Mouse (Mus musculus) hindbrain, embryonic 16.5 days (tissue): ENCODE measurements at regions not wholly inside any gene's neighbourhood (a gene's known extent, or its start where the extent isn't known, plus 50 kb on each side); places are given as distances from the start of the nearest gene placed in this dataset.

ENCODE experiments used
- ATAC-seq: fragments of 200-750 bp; cut with Nextera tagmentation; 2 replicates; pipeline ENCODE4 v1.8.0; 2017; ENCODE audit warnings: moderate TSS enrichment, moderate library complexity
- H3K27ac ChIP-seq: fragments of 300-500 bp; sonication (generic); 2 replicates; pipeline ENCODE4 v1.5.1; 2014; ENCODE audit warnings: low read depth, mild to moderate bottlenecking, control low read depth, low read length, moderate library complexity
- H3K27me3 ChIP-seq: fragments of 300-500 bp; sonication (generic); replicated peaks from 2 replicates; pipeline ENCODE4 v1.6.1; 2014; ENCODE audit warnings: low read length; ENCODE audit not compliant: control insufficient read depth, insufficient read depth
- H3K36me3 ChIP-seq: fragments of 300-500 bp; sonication (generic); 2 replicates; pipeline ENCODE4 v1.6.1; 2014; ENCODE audit warnings: mild to moderate bottlenecking, low read length, moderate library complexity, mixed read lengths; ENCODE audit not compliant: control insufficient read depth, insufficient read depth
- H3K4me1 ChIP-seq: fragments of 300-500 bp; sonication (generic); 2 replicates; pipeline ENCODE4 v1.6.1; 2014; ENCODE audit warnings: low read depth, low read length; ENCODE audit not compliant: control insufficient read depth, insufficient read depth
- H3K4me2 ChIP-seq: fragments of 300-500 bp; sonication (generic); 2 replicates; pipeline ENCODE4 v1.6.1; 2014; ENCODE audit warnings: mild to moderate bottlenecking, low read length, control low read depth, moderate library complexity
- H3K4me3 ChIP-seq: fragments of 300-500 bp; sonication (generic); 2 replicates; pipeline ENCODE4 v1.5.1; 2014; ENCODE audit warnings: mild to moderate bottlenecking, low read length, control low read depth, moderate library complexity
- H3K9ac ChIP-seq: fragments of 300-500 bp; sonication (generic); 2 replicates; pipeline ENCODE4 v1.6.1; 2014; ENCODE audit warnings: low read depth, mild to moderate bottlenecking, control low read depth, low read length, moderate library complexity
- H3K9me3 ChIP-seq: fragments of 300-500 bp; sonication (generic); 2 replicates; pipeline ENCODE4 v1.6.1; 2014; ENCODE audit warnings: mild to moderate bottlenecking, low read length, moderate library complexity; ENCODE audit not compliant: control insufficient read depth
- WGBS: fragments of 180-500 bp; shearing (Covaris S2); extraction: QIAGEN DNeasy Blood & Tissue Kit; methylation state at CpG from one replicate; pipeline ENCODE4 v1.1.7; 2014; 5-methylcytosine and 5-hydroxymethylcytosine counted together

DNA sequence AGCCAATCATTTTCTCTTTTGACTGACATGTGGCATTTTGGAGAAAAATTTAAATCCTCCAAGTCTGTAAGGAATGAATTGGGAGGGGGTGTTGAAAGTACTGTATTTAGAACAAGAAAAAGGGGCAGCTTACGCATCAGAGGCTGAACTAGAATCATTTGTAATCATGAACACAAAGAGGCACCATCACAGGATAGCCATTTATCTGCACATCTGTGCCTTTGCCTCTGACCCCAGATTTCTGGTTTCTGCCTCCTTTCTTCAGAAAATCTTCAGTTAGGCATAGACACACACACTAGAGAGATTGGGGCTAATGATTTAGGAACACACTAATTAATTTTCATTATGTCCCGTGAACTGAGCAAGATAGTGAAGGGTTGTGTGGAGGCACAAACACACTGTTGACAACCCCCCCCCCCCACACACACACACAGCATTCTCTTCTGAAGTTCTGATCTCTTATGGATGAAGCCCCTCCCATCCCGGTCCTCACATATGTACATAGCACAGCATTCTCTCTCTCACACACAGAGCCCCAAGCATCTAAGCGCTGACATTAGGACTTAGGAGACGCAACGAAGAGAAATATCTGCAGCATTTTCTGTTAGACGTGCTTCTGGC is 229.9 kb downstream of the Gm765 start:
- no peak overlapping the region for H3K4me2 ChIP-seq
- no peaks in the 10 kb centered on the region for H3K4me1 ChIP-seq
- H3K9ac ChIP-seq = no peak overlapping the region
- H3K36me3 ChIP-seq = no peaks in the 10 kb centered on the region
- WGBS = 57% methylated on average over 7 of the region's 7 CpGs
- H3K9me3 ChIP-seq = no peaks in the 10 kb centered on the region
- no peak for ATAC-seq
- H3K4me3 ChIP-seq = no peak overlapping the region
- H3K27me3 ChIP-seq = no peaks in the 10 kb centered on the region
- H3K27ac ChIP-seq = no peak overlapping the region

DNA sequence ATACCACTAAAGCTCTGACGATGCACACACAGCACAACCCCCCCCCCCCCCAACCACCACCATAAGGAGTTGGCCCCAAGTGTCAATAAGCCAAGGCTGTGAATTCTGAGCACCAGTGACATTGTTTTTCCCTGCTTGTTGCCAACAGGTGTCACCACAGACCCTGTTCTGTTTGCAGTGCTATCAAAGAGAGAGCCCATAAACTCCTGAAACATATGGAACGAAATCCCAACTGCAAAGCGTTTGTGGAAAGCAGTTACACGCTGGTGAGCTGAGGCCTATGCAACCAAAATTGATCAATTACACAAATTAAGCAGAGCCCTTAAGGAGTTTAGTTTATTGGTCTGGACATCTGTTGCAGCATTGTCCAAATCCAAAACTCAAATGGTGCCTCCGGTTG is 235.4 kb downstream of the Gm765 start:
- H3K9ac ChIP-seq = no peak overlapping the region
- H3K27ac ChIP-seq = no peak overlapping the region
- peaks cover 3% of the 10 kb centered on the region for H3K4me1 ChIP-seq
- no peaks in the 10 kb centered on the region for H3K36me3 ChIP-seq
- ATAC-seq = no peak
- H3K4me3 ChIP-seq = no peak overlapping the region
- H3K27me3 ChIP-seq = no peaks in the 10 kb centered on the region
- H3K9me3 ChIP-seq = no peaks in the 10 kb centered on the region
- H3K4me2 ChIP-seq = no peak overlapping the region
- 58% methylated on average over 5 of the region's 5 CpGs for WGBS

DNA sequence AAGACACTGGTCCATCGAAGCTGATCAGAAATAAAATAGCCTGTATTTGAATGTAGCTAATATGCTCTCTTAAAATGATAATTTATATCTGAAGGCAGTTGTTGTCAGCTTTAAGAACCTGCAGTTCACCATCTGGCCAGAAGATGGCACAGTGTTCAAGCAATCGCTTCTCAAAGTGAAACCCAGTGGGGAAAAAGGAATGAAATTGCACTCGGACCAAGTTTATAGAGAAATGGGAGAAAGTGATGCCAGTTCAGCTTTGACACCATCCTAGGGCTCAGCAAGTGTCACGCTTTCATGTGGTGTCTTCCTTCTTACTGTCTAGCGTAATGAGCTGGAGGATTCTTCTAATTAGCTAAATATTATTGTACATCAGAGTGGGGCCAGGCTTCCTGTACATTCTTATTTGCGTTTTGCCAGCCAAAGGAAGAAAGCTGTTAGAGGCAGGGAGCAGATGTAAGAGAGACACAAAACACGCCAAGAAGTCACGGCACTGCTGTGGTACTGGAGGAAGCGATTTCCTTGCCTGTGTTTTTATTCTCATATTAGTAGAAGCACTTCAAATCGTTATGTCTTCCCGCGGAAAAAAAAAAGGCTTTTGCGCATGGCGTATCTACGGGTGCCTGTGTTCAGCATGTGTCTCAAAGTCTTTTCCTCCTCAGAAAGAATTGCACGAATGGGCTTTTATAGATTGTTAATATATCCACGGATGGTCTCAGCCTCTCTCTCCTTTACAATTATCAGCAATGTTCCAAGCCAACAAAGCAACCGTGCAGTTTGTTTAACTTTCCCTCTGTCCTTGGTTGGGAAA is 237.1 kb downstream of the Gm765 start:
- Histone ChIP-seq H3K4me3 (peak overlapping the region; percentile 11), H3K36me3 (no peaks in the 10 kb centered on the region), H3K9ac (no peak overlapping the region), H3K27ac (no peak overlapping the region), H3K4me2 (peak overlapping the region; percentile 49), H3K4me1 (peaks cover 3% of the 10 kb centered on the region), H3K27me3 (no peaks in the 10 kb centered on the region), H3K9me3 (no peaks in the 10 kb centered on the region)
- ATAC-seq = 0 out of 2 replicates have a peak, but pooled peaks have one; percentile 45
- 51% methylated on average over 18 of the region's 18 CpGs for WGBS

DNA sequence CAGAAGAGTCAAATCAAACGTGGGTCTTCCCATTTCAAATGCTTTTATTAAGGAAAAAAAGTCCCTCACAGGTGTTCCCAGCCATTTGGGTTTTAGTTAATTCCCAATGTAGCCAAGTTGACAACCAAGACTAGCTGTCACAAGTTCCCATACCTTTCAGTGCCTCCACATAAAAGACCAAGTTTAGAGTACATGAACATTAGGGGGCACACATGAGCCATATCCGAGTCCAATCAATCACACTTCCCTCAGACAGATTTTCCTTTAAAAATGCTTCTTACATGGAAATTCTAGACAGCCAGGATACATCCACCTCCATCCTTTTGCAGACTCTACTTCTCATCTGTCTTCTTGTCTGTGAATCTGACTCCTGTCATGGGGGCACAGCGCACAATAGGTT is 238.1 kb downstream of the Gm765 start:
- Histone ChIP-seq H3K4me1 (peaks cover 3% of the 10 kb centered on the region), H3K4me3 (no peak overlapping the region), H3K9ac (no peak overlapping the region), H3K36me3 (no peaks in the 10 kb centered on the region), H3K4me2 (no peak overlapping the region), H3K9me3 (no peaks in the 10 kb centered on the region), H3K27me3 (no peaks in the 10 kb centered on the region), H3K27ac (no peak overlapping the region)
- no peak for ATAC-seq
- 55% methylated on average over 3 of the region's 3 CpGs for WGBS

DNA sequence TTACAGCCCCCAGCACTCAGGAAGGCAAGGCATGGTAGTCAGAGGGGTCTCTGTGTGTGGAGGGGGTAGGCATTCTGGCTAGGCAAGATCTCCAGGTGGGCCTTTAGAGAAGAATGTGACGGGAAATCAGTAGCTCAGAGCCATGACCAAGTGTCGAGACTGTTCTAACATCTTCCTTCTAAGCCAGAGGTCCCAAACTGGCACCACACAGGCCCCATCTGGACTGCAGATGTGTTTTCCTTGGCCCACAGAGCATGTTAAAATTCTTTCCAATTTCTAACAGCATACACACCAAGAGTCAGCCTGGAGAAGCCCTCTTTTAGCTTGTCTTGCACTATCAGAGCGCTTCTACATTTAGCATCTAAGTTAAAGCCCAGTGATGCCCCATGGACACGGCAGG is 241.5 kb downstream of the Gm765 start:
- Histone ChIP-seq H3K27ac (no peak overlapping the region), H3K27me3 (no peaks in the 10 kb centered on the region), H3K4me1 (peaks cover 3% of the 10 kb centered on the region), H3K9ac (no peak overlapping the region), H3K4me2 (no peak overlapping the region), H3K9me3 (no peaks in the 10 kb centered on the region), H3K36me3 (no peaks in the 10 kb centered on the region), H3K4me3 (no peak overlapping the region)
- WGBS = 76% methylated on average over 4 of the region's 4 CpGs
- ATAC-seq = no peak

DNA sequence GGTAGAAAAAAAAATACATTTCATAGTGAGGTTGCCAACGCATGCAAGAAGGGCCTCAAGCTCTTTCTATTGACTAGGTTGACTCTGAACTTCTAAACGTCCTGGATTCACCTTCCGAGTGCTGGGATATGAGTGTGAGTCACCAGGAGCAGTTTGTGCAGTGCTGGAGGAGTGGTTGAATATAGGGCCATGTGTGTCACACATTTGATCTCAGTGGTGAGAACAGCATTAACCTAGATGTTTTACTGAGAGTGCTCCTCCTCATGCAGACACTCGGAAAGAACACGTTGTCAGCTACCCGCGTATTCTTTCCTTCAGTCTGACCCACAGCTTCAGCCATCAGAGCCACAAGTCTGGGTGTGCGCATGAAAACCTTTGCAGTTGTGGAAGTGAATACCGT is 243.4 kb downstream of the Gm765 start:
- Histone ChIP-seq H3K27ac (no peak overlapping the region), H3K4me1 (no peaks in the 10 kb centered on the region), H3K4me3 (no peak overlapping the region), H3K27me3 (no peaks in the 10 kb centered on the region), H3K36me3 (no peaks in the 10 kb centered on the region), H3K9ac (no peak overlapping the region), H3K9me3 (no peaks in the 10 kb centered on the region), H3K4me2 (no peak overlapping the region)
- ATAC-seq = no peak
- WGBS = 95% methylated on average over 9 of the region's 9 CpGs

DNA sequence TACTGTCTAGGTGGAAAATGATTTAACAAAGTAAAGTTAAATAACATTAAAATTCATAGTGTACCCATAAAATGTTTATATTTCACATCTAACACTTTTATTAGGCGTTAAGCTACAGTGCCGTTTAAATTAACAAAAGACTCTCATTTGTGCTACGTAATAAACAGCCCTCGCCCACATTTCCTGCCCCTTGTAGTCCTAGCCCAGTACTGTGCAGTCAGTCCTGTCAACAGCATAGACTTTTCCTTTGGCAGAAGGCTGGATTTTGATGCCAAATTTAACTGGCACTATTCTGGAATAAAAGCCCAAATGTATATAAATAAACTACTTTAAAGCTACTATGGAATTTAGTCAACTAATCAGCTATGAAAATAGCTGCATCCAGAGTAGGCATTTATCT is 247.3 kb downstream of the Gm765 start:
- H3K4me3 ChIP-seq = no peak overlapping the region
- H3K4me1 ChIP-seq = no peaks in the 10 kb centered on the region
- no peak overlapping the region for H3K4me2 ChIP-seq
- ATAC-seq = no peak
- WGBS = 64% methylated on average over 4 of the region's 4 CpGs
- H3K9me3 ChIP-seq = no peaks in the 10 kb centered on the region
- no peaks in the 10 kb centered on the region for H3K27me3 ChIP-seq
- H3K27ac ChIP-seq = no peak overlapping the region
- no peak overlapping the region for H3K9ac ChIP-seq
- no peaks in the 10 kb centered on the region for H3K36me3 ChIP-seq

DNA sequence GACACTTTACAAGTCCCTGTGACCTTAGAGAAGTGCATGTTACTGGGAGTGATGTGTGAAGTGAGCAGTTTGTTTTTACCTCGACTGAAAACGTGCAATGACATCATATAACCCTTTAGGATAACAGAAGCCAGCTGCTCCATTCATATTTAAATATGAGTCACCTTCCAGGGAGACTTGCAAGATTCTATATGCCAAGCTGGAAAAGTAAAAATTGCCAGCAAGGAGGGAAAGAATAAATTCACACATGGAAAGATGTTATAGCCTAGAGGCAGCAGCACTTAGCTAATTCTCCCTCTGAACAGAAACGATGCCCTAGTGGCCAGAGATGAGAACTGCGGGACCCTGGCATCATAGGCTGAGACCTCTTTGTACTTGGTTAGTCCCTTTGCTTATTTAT is 253.4 kb downstream of the Gm765 start:
- ATAC-seq = no peak

DNA sequence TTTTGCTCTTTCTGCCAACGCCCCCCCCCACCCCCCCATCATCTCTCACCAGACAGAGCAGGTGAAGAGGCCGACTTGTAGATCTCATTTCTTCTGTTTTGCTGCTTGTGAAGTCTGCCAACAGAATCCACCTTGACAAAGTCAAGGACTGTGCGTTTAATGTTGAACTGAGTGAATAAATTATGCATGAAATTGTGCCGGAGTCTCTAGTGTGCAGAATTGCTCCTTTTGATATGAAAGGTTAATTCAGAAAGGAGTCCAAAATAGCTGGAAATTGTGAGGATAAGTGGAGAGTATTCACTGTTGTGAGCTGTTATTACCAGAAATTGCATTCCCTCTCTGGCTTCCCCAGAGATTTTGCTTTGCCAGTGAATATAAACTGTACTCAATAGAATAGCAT is 262.5 kb downstream of the Gm765 start:
- ATAC-seq = no peak
- H3K27ac ChIP-seq = no peak overlapping the region
- H3K4me3 ChIP-seq = no peak overlapping the region
- no peak overlapping the region; the same call in 1 of the 2 replicates for H3K4me2 ChIP-seq
- H3K9ac ChIP-seq = no peak overlapping the region
- H3K4me1 ChIP-seq = no peaks in the 10 kb centered on the region; the same call in 1 of the 2 replicates
- WGBS = 35% methylated on average over 4 of the region's 4 CpGs
- no peaks in the 10 kb centered on the region for H3K27me3 ChIP-seq
- H3K36me3 ChIP-seq = no peaks in the 10 kb centered on the region
- no peaks in the 10 kb centered on the region for H3K9me3 ChIP-seq

More for the DNA sequence above, 253.4 kb downstream of the Gm765 start:
- Histone ChIP-seq H3K27me3 (no peaks in the 10 kb centered on the region), H3K4me2 (no peak overlapping the region), H3K36me3 (no peaks in the 10 kb centered on the region), H3K9me3 (no peaks in the 10 kb centered on the region), H3K4me1 (no peaks in the 10 kb centered on the region), H3K9ac (no peak overlapping the region), H3K4me3 (no peak overlapping the region), H3K27ac (no peak overlapping the region)
- WGBS = 55% methylated on average over 4 of the region's 4 CpGs
